Mouse (Mus musculus): ENCODE measurements around the gene Rpgrip1l.

DNA sequence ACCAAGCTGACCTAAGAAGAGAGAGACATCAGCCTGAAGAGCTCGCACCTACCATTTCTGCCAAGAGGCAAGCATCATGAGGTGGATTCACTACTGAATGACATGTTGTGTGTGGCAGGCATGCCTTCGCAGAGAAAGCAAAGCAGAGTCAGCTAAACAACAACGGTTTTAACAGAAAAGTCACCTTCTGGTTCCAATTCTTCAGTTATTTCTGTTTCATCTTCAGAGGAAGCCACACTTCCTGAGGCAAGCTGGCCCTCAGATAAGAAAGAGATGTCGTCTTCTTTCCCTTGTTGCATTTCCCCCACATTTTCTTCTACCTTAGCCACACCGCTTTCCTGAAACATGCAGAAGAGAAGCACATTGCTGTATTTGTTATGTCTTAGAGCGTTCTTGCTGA lies 62.1 kb downstream of the Rpgrip1l start:
- TF ChIP-seq EP300 (optimal IDR thresholded peaks at IDR 0.05) = no peak
- no peak for TF ChIP-seq CTCF (IDR thresholded peaks at IDR 0.05; ENCODE audit: low read depth)

All from stomach, postnatal 0 days (tissue).